Mouse (Mus musculus) lung, adult 2 months (tissue): ENCODE results near the gene Gm49322.

Experiments used
- CTCF ChIP-seq: fragments of 200-500 bp; IDR thresholded peaks from 2 replicates; pipeline ENCODE4 v1.5.1; 2011; ENCODE audit warnings: mild to moderate bottlenecking, low read length, control low read depth; ENCODE audit not compliant: insufficient read depth
- POLR2A ChIP-seq: fragments of 200-500 bp; IDR thresholded peaks from 2 replicates; pipeline ENCODE4 v1.6.1; 2011; ENCODE audit warnings: low read depth, mild to moderate bottlenecking, control low read depth, low read length, borderline replicate concordance; ENCODE audit errors: extremely low read depth

DNA sequence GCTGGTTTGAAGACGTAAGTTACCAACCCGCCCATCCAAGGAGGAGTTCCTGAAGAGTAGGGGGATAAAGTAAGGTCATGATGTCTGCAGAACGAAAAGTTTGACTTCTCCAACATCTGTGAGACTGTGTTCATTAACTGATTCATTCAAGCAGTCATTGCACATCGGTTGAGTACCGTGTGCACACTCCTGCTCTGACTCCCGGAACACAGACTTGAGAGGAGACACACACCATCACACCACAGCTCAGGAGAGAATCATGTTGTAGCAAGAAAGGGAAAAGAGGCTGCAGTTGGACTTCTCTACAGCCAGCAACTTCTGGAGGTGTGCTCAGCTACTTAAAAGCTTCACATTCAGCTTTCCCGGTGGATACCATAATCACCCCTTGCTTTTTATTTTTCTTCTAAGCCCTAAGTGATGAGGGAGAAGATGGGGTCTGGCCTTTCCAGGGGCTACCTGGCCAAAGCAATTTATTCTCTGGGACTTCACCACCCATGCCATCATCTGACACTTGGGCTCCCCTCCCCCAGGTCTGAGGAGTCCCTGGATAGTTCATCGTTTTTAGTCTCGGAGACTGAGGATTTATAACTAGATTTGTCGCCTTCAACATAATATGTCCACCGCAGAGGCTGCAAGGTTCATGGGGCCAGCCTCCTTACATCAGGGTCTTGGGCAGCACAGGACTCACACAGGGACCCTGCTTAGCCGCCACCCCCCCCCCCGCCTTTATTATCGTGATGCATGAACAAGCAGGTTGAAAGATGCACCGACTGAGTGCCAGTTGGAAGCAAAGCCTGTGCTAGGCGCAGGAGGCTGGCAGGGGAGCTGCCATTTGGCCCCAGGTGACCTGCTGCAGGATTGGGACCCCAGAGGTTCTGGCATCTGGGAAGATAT, 15.2 kb downstream of the Gm49322 start:
- TF ChIP-seq POLR2A, result no peak
- TF ChIP-seq CTCF, result no peak
